Mouse (Mus musculus) lung, adult 2 months (tissue): Measurements from ENCODE around the gene Zfp385c.

Experiments
- CTCF ChIP-seq: fragments of 200-500 bp; IDR thresholded peaks from 2 replicates; pipeline ENCODE4 v1.5.1; 2011; ENCODE audit warnings: mild to moderate bottlenecking, low read length, control low read depth; ENCODE audit not compliant: insufficient read depth
- POLR2A ChIP-seq: fragments of 200-500 bp; IDR thresholded peaks from 2 replicates; pipeline ENCODE4 v1.6.1; 2011; ENCODE audit warnings: low read depth, mild to moderate bottlenecking, control low read depth, low read length, borderline replicate concordance; ENCODE audit errors: extremely low read depth

- TF ChIP-seq CTCF (no peak), POLR2A (no peak)
Measured at GRCm38 (mm10) chr11:100651748-100652147, 40.5 kb downstream of the Zfp385c start.
